Mouse (Mus musculus) olfactory bulb, adult 2 months (tissue): Measurements from ENCODE around the gene Zcchc24. TPM values are rescaled to one million over a fixed set of nuclear protein-coding genes. Genes with fewer than 3 reads are reported as not detected.
A peak's percentile ranks its signal among the peaks of the same experiment; 100 is the strongest.

ENCODE experiments used
- H3K27ac ChIP-seq: fragments of 200-500 bp; 2 replicates; pipeline ENCODE4 v1.5.1; 2012; ENCODE audit warnings: low read depth, low read length; ENCODE audit not compliant: insufficient read depth
- H3K4me1 ChIP-seq: fragments of 200-500 bp; 2 replicates; pipeline ENCODE4 v1.6.1; 2012; ENCODE audit warnings: low read length; ENCODE audit not compliant: control insufficient read depth, insufficient read depth
- H3K4me3 ChIP-seq: fragments of 200-500 bp; 2 replicates; pipeline ENCODE4 v1.5.1; 2012; ENCODE audit warnings: mild to moderate bottlenecking, low read depth, low read length, moderate library complexity; ENCODE audit not compliant: insufficient read depth
- CTCF ChIP-seq: fragments of 200-500 bp; IDR thresholded peaks from 2 replicates; pipeline ENCODE4 v1.5.1; 2012; ENCODE audit warnings: low read depth, mild to moderate bottlenecking, low read length, moderate library complexity; ENCODE audit not compliant: insufficient read depth
- POLR2A ChIP-seq: fragments of 200-500 bp; IDR thresholded peaks from 2 replicates; pipeline ENCODE4 v1.6.1; 2012; ENCODE audit warnings: mild to moderate bottlenecking, low read depth, low read length, moderate library complexity; ENCODE audit not compliant: insufficient read depth
- WGBS: fragments of 180-500 bp; shearing (Covaris S2); methylation state at CpG from one replicate; pipeline ENCODE4 v1.1.7; 2018; 5-methylcytosine and 5-hydroxymethylcytosine counted together
- polyA plus RNA-seq: library from polyadenylated mRNA; stranded (reverse); fragments of >200 nt; gene quantifications from 2 replicates; pipeline ENCODE4 v1.2.4, GENCODE M21; 2012; ENCODE audit warnings: low replicate concordance; ENCODE audit not compliant: missing spikeins, insufficient read depth, insufficient read length

Gene Zcchc24
- polyA plus RNA-seq, 1 experiment: not detected

- WGBS: 96% methylated on average over 4 of the region's 4 CpGs
- Histone ChIP-seq H3K27ac (no peak overlapping the region), H3K4me3 (no peak overlapping the region), H3K4me1 (no peaks in the 10 kb centered on the region)
- TF ChIP-seq CTCF (no peak), POLR2A (no peak)
Measured at GRCm38 (mm10) chr14:25785210-25785609, 16.4 kb upstream of the Zcchc24 start.

GRCm38 (mm10) chr14:25783220-25783619, 14.4 kb upstream of the Zcchc24 start:
- no peaks in the 10 kb centered on the region for H3K4me1 ChIP-seq
- no peak for TF ChIP-seq POLR2A
- no peak for TF ChIP-seq CTCF
- 82% methylated on average over 7 of the region's 7 CpGs for WGBS
- no peak overlapping the region for H3K27ac ChIP-seq
- H3K4me3 ChIP-seq: no peak overlapping the region

- Histone ChIP-seq H3K4me1 (no peaks in the 10 kb centered on the region), H3K4me3 (no peak overlapping the region), H3K27ac (no peak overlapping the region)
- WGBS: 81% methylated on average over 11 of the region's 11 CpGs
- TF ChIP-seq POLR2A (no peak), CTCF (no peak)
Measured at GRCm38 (mm10) chr14:25780601-25781000, 11.8 kb upstream of the Zcchc24 start.

- WGBS: 89% methylated on average over 6 of the region's 6 CpGs
- no peak for TF ChIP-seq POLR2A
- Histone ChIP-seq H3K4me3 (no peak overlapping the region), H3K27ac (no peak overlapping the region), H3K4me1 (no peaks in the 10 kb centered on the region)
Measured at GRCm38 (mm10) chr14:25776294-25776693, 7.5 kb upstream of the Zcchc24 start.

- Histone ChIP-seq H3K27ac (no peak overlapping the region), H3K4me1 (peaks cover 9% of the 10 kb centered on the region), H3K4me3 (no peak overlapping the region)
- WGBS: 84% methylated on average over 5 of the region's 5 CpGs
- TF ChIP-seq CTCF (no peak), POLR2A (no peak)
Measured at GRCm38 (mm10) chr14:25774100-25774499, 5.3 kb upstream of the Zcchc24 start.

GRCm38 (mm10) chr14:25773039-25773438, 4.2 kb upstream of the Zcchc24 start:
- no peak for TF ChIP-seq CTCF
- TF ChIP-seq POLR2A: no peak
- 82% methylated on average over 4 of the region's 4 CpGs for WGBS
- H3K4me3 ChIP-seq: no peak overlapping the region
- peaks cover 17% of the 10 kb centered on the region for H3K4me1 ChIP-seq
- no peak overlapping the region for H3K27ac ChIP-seq

GRCm38 (mm10) chr14:25769626-25770306, 927 bp upstream of the Zcchc24 start:
- H3K4me1 ChIP-seq: peaks cover 33% of the 10 kb centered on the region
- peak overlapping the region; percentile 62; the same call in 1 of the 2 replicates for H3K4me3 ChIP-seq
- 36% methylated on average over 8 of the region's 8 CpGs for WGBS
- no peak overlapping the region for H3K27ac ChIP-seq
- TF ChIP-seq POLR2A (no peak), CTCF (no peak)

GRCm38 (mm10) chr14:25768261-25768893, 462 bp downstream of the Zcchc24 start:
- Histone ChIP-seq H3K4me1 (peaks cover 33% of the 10 kb centered on the region), H3K27ac (peak overlapping the region; percentile 36), H3K4me3 (peak overlapping the region; percentile 62)
- WGBS: 3% methylated on average over 50 of the region's 50 CpGs
- TF ChIP-seq CTCF (no peak), POLR2A (peak; percentile 31; the same call in 1 of the 2 replicates)

- peaks cover 33% of the 10 kb centered on the region for H3K4me1 ChIP-seq
- no peak for TF ChIP-seq CTCF
- no peak for TF ChIP-seq POLR2A
- no peak overlapping the region for H3K27ac ChIP-seq
- 27% methylated on average over 6 of the region's 6 CpGs for WGBS
- H3K4me3 ChIP-seq: peak overlapping the region; percentile 62
Measured at GRCm38 (mm10) chr14:25767725-25768203, 1.1 kb downstream of the Zcchc24 start.
